Mouse (Mus musculus): ENCODE measurements around the gene Smo.
A peak's percentile ranks its signal among the peaks of the same experiment; 100 is the strongest.
"Not testable (repeated sequence)": the region's sequence is repeated elsewhere in the genome, so short reads cannot be mapped to it uniquely, and the experiment has no call there.

Gene Smo

DNA sequence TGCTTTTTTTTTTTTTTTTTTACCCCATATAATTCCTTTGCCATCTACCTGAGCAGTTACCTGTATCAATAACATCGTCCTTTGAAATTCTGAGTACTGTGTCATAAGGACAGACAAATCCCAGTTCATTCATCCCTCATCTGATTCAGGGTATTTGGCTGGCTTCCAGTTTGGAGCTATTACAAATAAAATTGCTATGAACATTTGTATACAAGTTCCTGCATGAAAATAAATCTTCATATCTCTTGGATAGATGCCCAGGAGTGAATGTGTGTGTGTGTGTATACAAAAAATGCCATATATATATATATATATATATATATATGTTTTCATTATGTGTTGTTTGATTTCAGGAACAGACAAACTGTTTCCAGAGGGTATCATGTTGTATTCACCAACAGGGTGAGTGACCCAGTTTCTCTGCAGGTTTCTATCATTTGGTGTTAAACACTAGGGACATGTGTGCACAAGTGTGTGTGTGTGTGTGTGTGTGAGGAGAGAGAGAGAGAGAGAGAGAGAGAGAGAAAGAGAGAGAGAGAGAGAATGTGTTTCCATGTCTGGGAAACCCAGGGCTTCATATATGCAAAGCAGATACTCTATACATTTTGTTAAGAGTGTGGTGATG, 8.6 kb upstream of the Smo start:
- DNase-seq (ENCODE audit: low read depth, low spot score), result no peak

- DNase-seq (ENCODE audit: low read depth, low spot score), result no peak
These were observed 7.3 kb upstream of the Smo start for GRCm38 (mm10) chr6:29728035-29728434.

- no peak for DNase-seq (ENCODE audit: low read depth, low spot score)
These were observed 5.8 kb upstream of the Smo start for GRCm38 (mm10) chr6:29729491-29729890.

- no peak for DNase-seq (ENCODE audit: low read depth, low spot score)
These were observed 567 bp downstream of the Smo start for GRCm38 (mm10) chr6:29735689-29736451.

DNA sequence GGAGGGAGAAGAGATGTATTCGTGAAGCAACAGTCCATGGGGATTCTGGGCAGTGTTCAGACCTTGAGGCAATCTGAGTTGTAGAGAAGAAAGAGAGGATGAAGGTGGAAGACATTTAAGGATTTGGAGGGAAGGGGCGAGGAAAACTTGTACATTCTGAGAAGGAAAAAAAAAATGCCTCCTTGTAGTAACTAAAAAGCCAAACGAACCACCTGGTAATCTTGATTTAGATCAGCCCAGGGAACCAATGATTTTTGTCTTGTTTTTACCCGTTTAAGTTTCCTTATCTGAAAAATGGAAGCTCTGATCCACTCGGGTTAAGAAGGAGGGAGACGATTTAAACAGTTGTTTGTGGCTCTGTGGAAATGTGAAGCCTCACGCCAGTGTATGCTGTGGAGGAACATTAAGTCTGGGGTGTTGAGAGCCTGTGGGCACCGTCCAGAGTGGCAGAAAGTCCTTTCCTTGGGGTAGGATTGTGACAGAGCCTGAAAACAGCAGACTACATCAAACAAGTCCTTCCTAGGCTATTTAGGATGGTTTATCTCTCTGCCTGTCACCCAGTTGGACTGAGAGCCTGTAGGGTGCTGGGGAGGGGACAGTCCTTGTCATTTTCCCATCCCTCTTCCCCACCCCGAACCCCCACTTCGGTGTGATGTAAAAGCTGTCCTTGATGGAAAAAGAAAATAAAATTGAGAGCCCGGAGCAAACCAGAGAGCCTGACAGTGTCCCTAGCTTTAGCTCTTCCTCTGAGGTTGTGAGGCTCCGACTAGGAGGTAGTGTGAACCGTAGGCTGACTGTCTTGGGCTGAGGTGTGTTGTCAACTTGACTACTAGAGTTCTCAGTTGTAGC, 1.5 kb downstream of the Smo start:
- DNase-seq (ENCODE audit: low read depth, low spot score), result no peak

GRCm38 (mm10) chr6:29751466-29752152, 16.3 kb downstream of the Smo start:
- no peak for DNase-seq (ENCODE audit: low read depth, low spot score)

DNA sequence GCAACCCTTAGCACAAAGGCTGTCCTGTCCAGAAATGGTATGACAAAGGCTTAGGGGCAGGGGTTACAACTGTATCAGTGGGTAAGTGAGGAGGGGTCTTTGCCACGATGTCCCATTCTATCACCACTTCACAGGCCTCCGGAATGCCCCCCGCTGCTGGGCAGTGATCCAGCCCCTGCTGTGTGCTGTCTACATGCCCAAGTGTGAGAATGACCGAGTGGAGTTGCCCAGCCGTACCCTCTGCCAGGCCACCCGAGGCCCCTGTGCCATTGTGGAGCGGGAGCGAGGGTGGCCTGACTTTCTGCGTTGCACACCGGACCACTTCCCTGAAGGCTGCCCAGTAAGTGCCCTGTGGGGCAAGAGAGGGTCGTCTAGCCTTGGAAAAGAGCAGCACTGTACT, 18.0 kb downstream of the Smo start:
- no peak for DNase-seq (ENCODE audit: low read depth, low spot score)

GRCm38 (mm10) chr6:29756001-29756400, 20.7 kb downstream of the Smo start:
- DNase-seq (ENCODE audit: low read depth, low spot score), result no peak

DNA sequence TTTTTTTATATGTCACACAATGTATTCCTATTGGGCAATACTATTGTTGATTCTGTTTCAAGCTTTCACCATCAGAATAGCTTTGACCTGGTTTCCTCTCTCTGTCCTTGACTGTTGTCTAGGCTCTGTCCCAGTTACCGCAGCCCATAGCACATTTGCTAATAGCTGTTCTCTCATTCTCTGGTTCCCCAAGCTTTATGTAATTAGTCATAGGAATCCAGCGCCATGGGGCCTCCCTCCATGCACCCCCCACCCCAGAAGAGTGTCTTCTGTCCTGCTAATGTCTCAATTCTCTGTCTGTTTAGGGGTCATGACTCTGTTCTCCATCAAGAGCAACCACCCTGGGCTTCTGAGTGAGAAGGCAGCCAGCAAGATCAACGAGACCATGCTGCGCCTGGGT, 21.2 kb downstream of the Smo start:
- no peak for DNase-seq (ENCODE audit: low read depth, low spot score)

DNA sequence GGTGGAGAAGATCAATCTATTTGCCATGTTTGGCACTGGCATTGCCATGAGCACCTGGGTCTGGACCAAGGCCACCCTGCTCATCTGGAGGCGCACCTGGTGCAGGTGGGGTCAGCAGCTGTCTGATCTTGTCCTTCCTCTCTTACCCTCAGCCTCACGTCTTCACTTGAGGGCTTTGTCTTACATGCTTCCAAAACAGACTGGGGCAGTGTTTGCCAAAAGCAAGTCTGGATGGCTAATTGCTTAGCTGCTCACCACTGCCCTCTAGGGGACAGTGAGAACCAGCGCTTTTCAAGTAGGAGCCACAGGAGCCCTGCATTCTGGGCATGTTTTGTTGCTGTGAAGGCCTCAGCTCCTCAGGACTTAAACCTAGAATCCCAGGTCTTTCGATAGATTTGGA, 23.1 kb downstream of the Smo start:
- peak; percentile 74 for DNase-seq (ENCODE audit: low read depth, low spot score)

- no peak for DNase-seq (ENCODE audit: low read depth, low spot score)
These were observed 23.8 kb downstream of the Smo start for GRCm38 (mm10) chr6:29759012-29759679.

GRCm38 (mm10) chr6:29760397-29760796, 25.1 kb downstream of the Smo start:
- not testable (repeated sequence) for DNase-seq (ENCODE audit: low read depth, low spot score)

GRCm38 (mm10) chr6:29761282-29761681, 26.0 kb downstream of the Smo start:
- DNase-seq (ENCODE audit: low read depth, low spot score), result no peak

GRCm38 (mm10) chr6:29762524-29762923, 27.2 kb downstream of the Smo start:
- peak; percentile 63 for DNase-seq (ENCODE audit: low read depth, low spot score)

GRCm38 (mm10) chr6:29766874-29767273, 31.6 kb downstream of the Smo start:
- peak; percentile 55 for DNase-seq (ENCODE audit: low read depth, low spot score)

DNA sequence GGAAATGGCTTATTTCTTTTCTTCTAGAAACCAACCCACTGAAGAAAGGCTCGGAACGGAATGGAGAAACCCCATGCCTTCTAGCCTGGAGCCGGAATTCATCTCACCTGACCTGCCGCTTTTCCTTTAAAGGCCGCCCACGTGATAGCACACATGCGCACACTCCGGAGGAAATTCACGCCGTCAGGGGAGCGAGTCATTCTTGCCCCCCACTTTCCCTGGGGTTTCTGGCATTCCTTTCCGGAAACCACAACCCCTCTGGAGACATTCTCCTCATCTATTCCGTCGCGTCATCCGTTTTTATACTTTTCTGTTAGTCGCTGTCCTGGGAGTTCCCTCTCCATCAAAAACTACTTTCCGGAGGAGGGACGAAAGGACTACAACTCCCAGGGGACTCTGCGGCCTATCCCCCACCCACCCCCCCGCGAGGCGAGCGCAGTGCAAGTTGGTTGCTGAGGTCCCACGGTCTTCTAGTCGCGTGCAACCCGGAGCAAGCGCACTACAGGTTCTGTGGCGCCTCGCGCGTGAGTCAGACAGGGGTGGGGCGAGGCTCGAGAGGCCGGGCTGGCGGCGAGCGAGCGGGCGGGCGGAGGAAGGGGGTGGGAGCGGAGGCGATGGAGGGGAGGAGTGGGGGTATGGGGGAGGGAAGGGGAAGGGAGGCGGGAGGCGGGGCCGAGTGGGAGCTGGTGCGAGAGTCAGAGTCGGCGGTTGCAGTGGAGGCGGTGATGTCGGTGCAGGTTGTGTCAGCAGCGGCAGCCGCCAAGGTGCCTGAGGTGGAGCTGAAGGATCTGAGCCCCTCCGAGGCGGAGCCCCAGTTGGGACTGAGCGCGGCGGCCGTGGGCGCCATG, 32.7 kb downstream of the Smo start, which contains the start of gene Ahcyl2:
Ahcyl2 (plus strand) TSS at position 199 of the 848 bp plus-strand sequence.
- peak; percentile 97 for DNase-seq (ENCODE audit: low read depth, low spot score)

DNA sequence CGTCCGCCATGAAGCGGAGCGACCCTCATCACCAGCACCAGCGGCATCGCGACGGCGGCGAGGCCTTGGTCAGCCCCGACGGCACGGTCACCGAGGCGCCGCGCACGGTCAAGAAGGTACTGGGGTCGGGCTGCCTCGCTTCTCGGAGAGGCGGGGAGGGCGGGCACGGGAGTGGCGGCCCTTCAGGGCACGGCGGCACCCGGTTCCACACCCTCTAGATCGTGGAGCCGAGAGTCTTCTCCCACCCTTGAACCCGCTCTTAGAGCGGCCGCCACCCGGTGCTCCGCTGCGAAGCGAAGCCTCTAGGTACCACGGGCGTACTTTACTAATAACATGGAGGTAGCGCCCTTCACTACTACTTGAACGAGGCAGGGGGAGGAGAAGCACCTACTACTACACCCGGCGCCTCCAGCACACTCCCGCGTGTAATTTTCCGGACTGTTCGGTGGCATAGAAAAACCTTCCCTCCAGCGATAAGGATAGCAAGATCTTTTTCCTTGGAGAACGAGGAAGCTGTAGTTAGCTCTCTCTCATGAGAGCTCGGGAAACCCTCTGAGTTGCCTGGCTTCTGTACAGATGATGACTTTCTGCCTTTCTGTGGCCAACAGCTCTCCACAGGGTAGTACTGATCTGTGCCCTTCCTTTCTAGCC, 33.6 kb downstream of the Smo start:
- DNase-seq (ENCODE audit: low read depth, low spot score), result peak; percentile 74

DNA sequence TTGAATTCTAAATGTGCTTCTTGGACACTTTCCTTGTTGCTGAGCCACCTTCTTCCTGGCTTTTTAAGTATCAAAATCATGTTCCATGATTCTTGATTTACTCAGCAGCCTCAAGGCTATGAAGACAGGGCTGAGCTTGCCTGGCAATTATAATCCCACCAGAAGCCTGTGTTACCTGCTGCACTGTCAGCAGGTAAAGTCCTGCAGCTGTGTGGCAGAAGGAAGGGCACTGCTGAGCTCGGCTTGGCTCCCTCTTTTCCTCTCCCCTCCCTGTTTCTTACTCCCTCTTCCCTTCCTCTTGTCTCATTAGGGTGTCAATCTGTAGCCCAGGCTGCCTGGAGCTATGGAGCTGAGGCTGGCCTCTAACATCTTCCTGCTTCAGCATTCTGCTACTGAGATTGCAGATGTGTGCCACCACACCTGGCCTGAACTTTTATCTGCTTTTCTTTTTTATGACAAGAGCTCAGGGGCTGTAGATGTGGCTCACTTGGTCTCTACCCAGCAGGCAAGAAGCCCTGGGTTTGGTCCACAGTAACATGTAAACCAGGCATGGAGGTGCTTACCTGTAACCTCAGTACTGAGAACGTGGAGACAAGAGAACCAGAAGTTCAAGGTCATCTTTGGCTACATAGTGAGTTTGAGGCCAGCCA, 35.5 kb downstream of the Smo start:
- DNase-seq (ENCODE audit: low read depth, low spot score), result no peak

DNA sequence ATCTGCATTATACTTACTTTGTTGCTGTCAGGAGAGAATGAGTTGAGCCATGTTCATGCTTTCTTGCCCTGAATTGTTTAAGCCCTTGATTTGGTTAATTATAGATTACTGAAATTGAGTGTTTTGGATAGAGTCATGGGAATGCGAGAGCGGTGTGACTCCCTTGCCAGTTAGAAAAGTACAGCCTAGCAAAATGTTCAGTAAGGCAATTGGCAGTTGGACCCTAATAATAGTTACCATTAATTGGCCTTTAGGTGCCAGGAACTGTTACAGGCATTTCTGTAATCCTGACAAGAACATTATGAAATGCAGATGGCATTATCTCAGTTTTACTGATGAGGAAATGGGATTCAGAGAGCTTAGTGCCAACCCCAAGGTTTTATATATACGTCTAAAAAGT, 36.9 kb downstream of the Smo start:
- no peak for DNase-seq (ENCODE audit: low read depth, low spot score)

All from A20 (cell line).